Mouse (Mus musculus): ENCODE data around the gene Tnrc6b.

- TF ChIP-seq CTCF (IDR thresholded peaks at IDR 0.05) (no peak), EP300 (IDR thresholded peaks at IDR 0.05) (no peak)
Measured at GRCm38 (mm10) chr15:80716631-80717135, 5.6 kb downstream of the Tnrc6b start.

Data from lung, postnatal 0 days (tissue).